Mouse (Mus musculus): ENCODE results near the gene Itgb3bp.

Gene Itgb3bp

GRCm38 (mm10) chr4:99715783-99716416 is 213.7 kb downstream of the Itgb3bp start:
- no peak for DNase-seq

Measured in thymus, postnatal 25 days (tissue).